Comparison of ENCODE assay signal across 9 mouse cellular contexts in the genomic region with DNA sequence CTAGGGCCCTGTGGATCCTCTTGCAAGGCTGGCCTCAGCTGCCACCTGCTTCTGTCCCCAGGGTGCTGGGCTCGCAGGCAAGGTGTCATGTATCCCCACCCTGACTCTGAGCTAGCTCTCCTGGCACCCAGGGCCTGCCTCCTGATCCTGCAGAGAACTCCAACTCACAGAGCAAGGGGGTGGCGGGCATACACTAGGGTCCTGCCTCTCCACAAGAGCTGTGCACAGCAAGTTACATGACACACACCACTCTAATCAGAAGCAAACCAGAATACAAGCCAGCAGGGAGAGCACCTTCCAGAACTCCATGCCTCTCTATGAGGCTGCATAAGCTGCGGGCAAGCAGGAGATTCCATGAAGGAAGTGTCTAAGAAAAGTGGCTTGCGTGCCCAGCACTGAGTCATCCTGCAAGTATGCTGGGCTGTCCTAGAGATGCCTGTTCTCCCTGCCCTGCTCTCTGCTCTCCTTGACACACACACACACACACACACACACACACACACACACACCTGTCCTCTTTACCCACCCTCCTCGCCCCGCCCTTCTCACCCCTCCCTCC.
DNase-seq lines count a peak whose midpoint lies in the region; ATAC-seq and TF ChIP-seq lines count a peak whose summit lies in the region.
"Had no signal": no experiment of that assay in that cellular context is flagged by ENCODE, and none has a peak within 500 bp of the region (broad histone marks: within the 10 kb centered on the region; RNA-seq: fewer than 3 reads in every experiment).

No protein-coding gene starts in this region.

- no peak overlapping the region for H3K4me2 ChIP-seq in embryonic facial prominence, embryonic 14.5 days (ENCODE audit: low read depth, low read length)
- no peak overlapping the region for H3K4me2 ChIP-seq in intestine, embryonic 14.5 days (ENCODE audit: low read length)
- no peak overlapping the region for H3K4me2 ChIP-seq in stomach, postnatal 0 days (replicated peaks; ENCODE audit: low read depth)
- H3K4me2 ChIP-seq: midbrain, embryonic 15.5 days had no signal

- TF ChIP-seq CTCF in stomach, postnatal 0 days (IDR thresholded peaks at IDR 0.05; ENCODE audit: low read depth) = no peak

- no peak for TF ChIP-seq EP300 in stomach, postnatal 0 days (optimal IDR thresholded peaks at IDR 0.05)

- DNase-seq in heart, adult 18-20 months = peak; percentile 29 to 33
- DNase-seq in heart, embryonic 10.5 days (ENCODE audit: low spot score) = no peak
- peak; percentile 61 for DNase-seq in embryonic facial prominence, embryonic 14.5 days (ENCODE audit: low spot score)
- peak; percentile 55 for DNase-seq in intestine, embryonic 14.5 days (ENCODE audit: low spot score)
- peak; percentile 66 for DNase-seq in stomach, postnatal 0 days (ENCODE audit: low spot score)
- no peak for DNase-seq in thymus, postnatal 4 days
- DNase-seq in testis, postnatal 14 days (ENCODE audit: low spot score) = no peak
- no peak for DNase-seq in ovary, postnatal 14 days (ENCODE audit: low spot score)

- no peak overlapping the region for H3K4me3 ChIP-seq in heart, embryonic 10.5 days
- no peak overlapping the region for H3K4me3 ChIP-seq in embryonic facial prominence, embryonic 14.5 days (ENCODE audit: low read depth, low read length)
- no peak overlapping the region for H3K4me3 ChIP-seq in intestine, embryonic 14.5 days (ENCODE audit: low read depth, low read length)
- no peak overlapping the region for H3K4me3 ChIP-seq in stomach, postnatal 0 days (ENCODE audit: low read depth, low read length)
- H3K4me3 ChIP-seq: midbrain, embryonic 15.5 days had no signal

- H3K27ac ChIP-seq in heart, embryonic 10.5 days = no peak overlapping the region
- H3K27ac ChIP-seq in embryonic facial prominence, embryonic 14.5 days (replicated peaks; ENCODE audit: low read depth, low read length) = no peak overlapping the region
- H3K27ac ChIP-seq in intestine, embryonic 14.5 days (ENCODE audit: low read depth) = no peak overlapping the region
- H3K27ac ChIP-seq in stomach, postnatal 0 days (replicated peaks) = no peak overlapping the region
- H3K27ac ChIP-seq: midbrain, embryonic 15.5 days had no signal

- peaks cover 6% of the 10 kb centered on the region for H3K4me1 ChIP-seq in heart, embryonic 10.5 days
- no peaks in the 10 kb centered on the region for H3K4me1 ChIP-seq in embryonic facial prominence, embryonic 14.5 days (ENCODE audit: control insufficient read depth, insufficient read depth, low read length)
- H3K4me1 ChIP-seq in intestine, embryonic 14.5 days (replicated peaks; ENCODE audit: control insufficient read depth, insufficient read depth, low read length) = no peaks in the 10 kb centered on the region
- H3K4me1 ChIP-seq in stomach, postnatal 0 days (replicated peaks; ENCODE audit: control insufficient read depth, insufficient read depth) = 0 out of 2 replicates have a peak, but pooled peaks cover 2% of the 10 kb centered on the region
- H3K4me1 ChIP-seq: midbrain, embryonic 15.5 days had no signal

- ATAC-seq in embryonic facial prominence, embryonic 14.5 days (ENCODE audit: low read depth) = peak; percentile 93
- ATAC-seq in intestine, embryonic 14.5 days (replicated peaks; ENCODE audit: low FRiP score, low TSS enrichment, low read depth) = peak; percentile 89
- peak; percentile 94 for ATAC-seq in stomach, postnatal 0 days (ENCODE audit: low FRiP score, low TSS enrichment)
- ATAC-seq: midbrain, embryonic 15.5 days had no signal

- no peaks in the 10 kb centered on the region for H3K36me3 ChIP-seq in heart, embryonic 10.5 days
- H3K36me3 ChIP-seq in embryonic facial prominence, embryonic 14.5 days (ENCODE audit: control insufficient read depth, insufficient read depth, low read length) = no peaks in the 10 kb centered on the region
- H3K36me3 ChIP-seq in intestine, embryonic 14.5 days (ENCODE audit: control insufficient read depth, insufficient read depth, low read length) = no peaks in the 10 kb centered on the region
- H3K36me3 ChIP-seq in stomach, postnatal 0 days (ENCODE audit: control insufficient read depth, insufficient read depth, low read length) = no peaks in the 10 kb centered on the region
- H3K36me3 ChIP-seq: midbrain, embryonic 15.5 days had no signal

- 54% methylated on average over 6 of the region's 6 CpGs for WGBS in heart, embryonic 10.5 days
- 61% methylated on average over 6 of the region's 6 CpGs for WGBS in embryonic facial prominence, embryonic 14.5 days
- 50% methylated on average over 6 of the region's 6 CpGs for WGBS in intestine, embryonic 14.5 days
- WGBS in stomach, postnatal 0 days = 38% methylated on average over 6 of the region's 6 CpGs

- peaks cover 3% of the 10 kb centered on the region; the same call in 1 of the 2 replicates for H3K27me3 ChIP-seq in heart, embryonic 10.5 days (ENCODE audit: insufficient read depth, poor library complexity, severe bottlenecking)
- H3K27me3 ChIP-seq in embryonic facial prominence, embryonic 14.5 days (replicated peaks; ENCODE audit: control insufficient read depth, insufficient read depth, low read length) = no peaks in the 10 kb centered on the region
- H3K27me3 ChIP-seq in intestine, embryonic 14.5 days (replicated peaks; ENCODE audit: control insufficient read depth, insufficient read depth, low read length) = no peaks in the 10 kb centered on the region
- no peaks in the 10 kb centered on the region for H3K27me3 ChIP-seq in stomach, postnatal 0 days (ENCODE audit: control insufficient read depth, insufficient read depth, low read length)
- H3K27me3 ChIP-seq: midbrain, embryonic 15.5 days had no signal

- H3K9me3 ChIP-seq in heart, embryonic 10.5 days = no peaks in the 10 kb centered on the region
- H3K9me3 ChIP-seq in embryonic facial prominence, embryonic 14.5 days (ENCODE audit: control insufficient read depth, low read length) = no peaks in the 10 kb centered on the region
- H3K9me3 ChIP-seq in intestine, embryonic 14.5 days (ENCODE audit: control insufficient read depth, low read length) = no peaks in the 10 kb centered on the region
- no peaks in the 10 kb centered on the region for H3K9me3 ChIP-seq in stomach, postnatal 0 days (ENCODE audit: control insufficient read depth, low read length)
- H3K9me3 ChIP-seq: midbrain, embryonic 15.5 days had no signal

- H3K9ac ChIP-seq in embryonic facial prominence, embryonic 14.5 days (ENCODE audit: low read depth, low read length) = no peak overlapping the region
- H3K9ac ChIP-seq in intestine, embryonic 14.5 days (ENCODE audit: low read length) = no peak overlapping the region
- no peak overlapping the region for H3K9ac ChIP-seq in stomach, postnatal 0 days (ENCODE audit: low read length)
- H3K9ac ChIP-seq: midbrain, embryonic 15.5 days had no signal

Comparison
In these comparisons a context has a peak if more than half of its experiments do, and no peak if none do; other contexts are left out.
1. DNase-seq: peak in heart, adult 18-20 months (2 of 2), embryonic facial prominence, embryonic 14.5 days (single experiment), intestine, embryonic 14.5 days (single experiment) and stomach, postnatal 0 days (single experiment); none in heart, embryonic 10.5 days (single experiment), thymus, postnatal 4 days (single experiment), testis, postnatal 14 days (single experiment) and ovary, postnatal 14 days (single experiment).
2. Peak in every context shown above with its lines, with median percentiles within 50 percentile points of each other: ATAC-seq.